Mouse (Mus musculus) liver, postnatal 0 days (tissue): ENCODE measurements around the gene Fam155a. TPM values are rescaled to one million over a fixed set of nuclear protein-coding genes. Genes with fewer than 3 reads are reported as not detected.

Experiments used
- ATAC-seq: fragments of 200-750 bp; cut with Nextera tagmentation; 2 replicates; pipeline ENCODE4 v1.8.0; 2017; ENCODE audit warnings: mild to moderate bottlenecking, moderate library complexity
- DNase-seq: peaks from one replicate; pipeline ENCODE4 v3.0.0-alpha.2; 2016
- H3K27ac ChIP-seq: fragments of 300-500 bp; sonication (generic); 2 replicates; pipeline ENCODE4 v1.5.1; 2014; ENCODE audit warnings: antibody characterized with exemption, moderate library complexity, mild to moderate bottlenecking, low read depth
- H3K27me3 ChIP-seq: fragments of 300-500 bp; sonication (generic); 2 replicates; pipeline ENCODE4 v1.6.1; 2014; ENCODE audit warnings: low read length, control low read depth, mixed read lengths; ENCODE audit not compliant: insufficient read depth
- H3K36me3 ChIP-seq: fragments of 300-500 bp; sonication (generic); replicated peaks from 2 replicates; pipeline ENCODE4 v1.6.1; 2014; ENCODE audit warnings: mild to moderate bottlenecking, control low read depth, low read length, moderate library complexity, mixed read lengths; ENCODE audit not compliant: insufficient read depth
- H3K4me1 ChIP-seq: fragments of 300-500 bp; sonication (generic); 2 replicates; pipeline ENCODE4 v1.6.1; 2014; ENCODE audit warnings: antibody characterized with exemption, mild to moderate bottlenecking, control low read depth; ENCODE audit not compliant: insufficient read depth
- H3K4me2 ChIP-seq: fragments of 300-500 bp; sonication (generic); 2 replicates; pipeline ENCODE4 v1.6.1; 2014; ENCODE audit warnings: low read depth, mild to moderate bottlenecking, low read length, moderate library complexity, mixed read lengths
- H3K4me3 ChIP-seq: fragments of 300-500 bp; sonication (generic); 2 replicates; pipeline ENCODE4 v1.5.1; 2014; ENCODE audit warnings: low read depth, low read length
- H3K9ac ChIP-seq: fragments of 300-500 bp; sonication (generic); replicated peaks from 2 replicates; pipeline ENCODE4 v1.6.1; 2014; ENCODE audit warnings: mild to moderate bottlenecking, moderate library complexity
- H3K9me3 ChIP-seq: fragments of 300-500 bp; sonication (generic); 2 replicates; pipeline ENCODE4 v1.6.1; 2016; ENCODE audit warnings: mild to moderate bottlenecking, control low read depth, low read length, mixed read lengths
- CTCF ChIP-seq: sonication (generic); IDR thresholded peaks from 2 replicates; pipeline ENCODE4 v1.5.1; 2016; ENCODE audit warnings: antibody characterized with exemption, low read depth
- EP300 ChIP-seq: IDR thresholded peaks from 2 replicates; pipeline ENCODE4 v1.6.1; 2016; ENCODE audit warnings: antibody characterized with exemption, low read depth, mild to moderate bottlenecking
- WGBS: fragments of 180-500 bp; shearing (Covaris S2); extraction: QIAGEN DNeasy Blood & Tissue Kit; methylation state at CpG from one replicate; pipeline ENCODE4 v1.1.7; 2014; ENCODE audit not compliant: insufficient replicate concordance; 5-methylcytosine and 5-hydroxymethylcytosine counted together
- polyA plus RNA-seq: library from polyadenylated mRNA; unstranded; fragments of >200 nt; fragmentation: Nextera tagmentation; extraction: Ambion mirVana; gene quantifications from 2 replicates; pipeline ENCODE4 v1.2.1, GENCODE M21; 2015

Gene Fam155a
- polyA plus RNA-seq, 1 experiment from 2014 or later: not detected

GRCm38 (mm10) chr8:9772519-9772840 lies 1.5 kb upstream of the Fam155a start:
- H3K27me3 ChIP-seq: peaks cover 39% of the 10 kb centered on the region
- H3K9ac ChIP-seq: no peak overlapping the region
- no peak overlapping the region for H3K27ac ChIP-seq
- no peak overlapping the region for H3K4me2 ChIP-seq
- TF ChIP-seq EP300: no peak
- no peak for TF ChIP-seq CTCF
- no peaks in the 10 kb centered on the region for H3K36me3 ChIP-seq
- H3K4me3 ChIP-seq: no peak overlapping the region
- ATAC-seq (no peak), DNase-seq (no peak)
- H3K9me3 ChIP-seq: no peaks in the 10 kb centered on the region
- H3K4me1 ChIP-seq: peaks cover 3% of the 10 kb centered on the region; the same call in 1 of the 2 replicates
- 6% methylated on average over 6 of the region's 6 CpGs for WGBS

- Histone ChIP-seq H3K27me3 (peaks cover 39% of the 10 kb centered on the region), H3K4me3 (no peak overlapping the region), H3K27ac (no peak overlapping the region), H3K36me3 (no peaks in the 10 kb centered on the region), H3K4me1 (peaks cover 3% of the 10 kb centered on the region; the same call in 1 of the 2 replicates), H3K9ac (no peak overlapping the region), H3K4me2 (peak overlapping the region; percentile 47), H3K9me3 (no peaks in the 10 kb centered on the region)
- DNase-seq (no peak), ATAC-seq (no peak)
- TF ChIP-seq CTCF (no peak), EP300 (no peak)
- WGBS: under 1% methylated on average over 53 of the region's 55 CpGs
These were observed 901 bp upstream of the Fam155a start for GRCm38 (mm10) chr8:9771606-9772518.

GRCm38 (mm10) chr8:9770261-9770998 lies 531 bp downstream of the Fam155a start:
- 5% methylated on average over 42 of the region's 48 CpGs for WGBS
- TF ChIP-seq CTCF (no peak), EP300 (no peak)
- H3K36me3 ChIP-seq: no peaks in the 10 kb centered on the region
- DNase-seq (no peak), ATAC-seq (no peak)
- peak overlapping the region; percentile 32; the same call in 1 of the 2 replicates for H3K4me2 ChIP-seq
- peak overlapping the region; percentile 17 for H3K4me3 ChIP-seq
- peaks cover 3% of the 10 kb centered on the region; the same call in 1 of the 2 replicates for H3K4me1 ChIP-seq
- peaks cover 39% of the 10 kb centered on the region for H3K27me3 ChIP-seq
- H3K9ac ChIP-seq: no peak overlapping the region
- H3K27ac ChIP-seq: no peak overlapping the region
- no peaks in the 10 kb centered on the region for H3K9me3 ChIP-seq

- Histone ChIP-seq H3K27me3 (peaks cover 39% of the 10 kb centered on the region), H3K4me2 (no peak overlapping the region), H3K4me1 (peaks cover 3% of the 10 kb centered on the region; the same call in 1 of the 2 replicates), H3K36me3 (no peaks in the 10 kb centered on the region), H3K4me3 (no peak overlapping the region), H3K9me3 (no peaks in the 10 kb centered on the region), H3K9ac (no peak overlapping the region), H3K27ac (no peak overlapping the region)
- ATAC-seq: no peak
- peak; percentile 68 for DNase-seq
- 24% methylated on average over 6 of the region's 6 CpGs for WGBS
- TF ChIP-seq CTCF (no peak), EP300 (no peak)
These were observed 1.9 kb downstream of the Fam155a start for GRCm38 (mm10) chr8:9769061-9769460.

- no peak for ATAC-seq
- WGBS: 68% methylated on average over 5 of the region's 5 CpGs
- Histone ChIP-seq H3K9ac (no peak overlapping the region), H3K27me3 (no peaks in the 10 kb centered on the region), H3K4me2 (no peak overlapping the region), H3K4me3 (no peak overlapping the region), H3K4me1 (no peaks in the 10 kb centered on the region), H3K36me3 (no peaks in the 10 kb centered on the region), H3K27ac (no peak overlapping the region), H3K9me3 (no peaks in the 10 kb centered on the region)
- no peak for DNase-seq
- TF ChIP-seq CTCF (no peak), EP300 (no peak)
These were observed 35.8 kb downstream of the Fam155a start for GRCm38 (mm10) chr8:9735169-9735568.

GRCm38 (mm10) chr8:9709791-9710190 lies 61.2 kb downstream of the Fam155a start:
- Histone ChIP-seq H3K9me3 (no peaks in the 10 kb centered on the region), H3K9ac (no peak overlapping the region), H3K36me3 (no peaks in the 10 kb centered on the region), H3K4me2 (no peak overlapping the region), H3K27me3 (no peaks in the 10 kb centered on the region), H3K27ac (no peak overlapping the region), H3K4me3 (no peak overlapping the region), H3K4me1 (no peaks in the 10 kb centered on the region)
- TF ChIP-seq EP300 (no peak), CTCF (no peak)
- ATAC-seq (no peak), DNase-seq (no peak)
- WGBS: 74% methylated on average over 4 of the region's 4 CpGs
